Mouse (Mus musculus) lung, embryonic 14.5 days (tissue): ENCODE results near the gene Miip. TPM values are rescaled to one million over a fixed set of nuclear protein-coding genes. Genes with fewer than 3 reads are reported as not detected.

Source experiments
- ATAC-seq: fragments of 200-750 bp; cut with Nextera tagmentation; 2 replicates; pipeline ENCODE4 v1.8.0; 2017; ENCODE audit warnings: mild to moderate bottlenecking, moderate TSS enrichment, moderate library complexity; ENCODE audit not compliant: insufficient read depth
- DNase-seq: peaks from one replicate; pipeline ENCODE4 v3.0.0-alpha.2; 2015
- H3K27ac ChIP-seq: fragments of 300-500 bp; sonication (generic); 2 replicates; pipeline ENCODE4 v1.5.1; 2014; ENCODE audit warnings: low read depth, mild to moderate bottlenecking, moderate library complexity
- H3K27me3 ChIP-seq: fragments of 300-500 bp; sonication (generic); 2 replicates; pipeline ENCODE4 v1.6.1; 2014; ENCODE audit warnings: low read length, control low read depth; ENCODE audit not compliant: insufficient read depth
- H3K36me3 ChIP-seq: fragments of 300-500 bp; sonication (generic); 2 replicates; pipeline ENCODE4 v1.6.1; 2014; ENCODE audit warnings: control low read depth; ENCODE audit not compliant: insufficient read depth
- H3K4me1 ChIP-seq: fragments of 300-500 bp; sonication (generic); 2 replicates; pipeline ENCODE4 v1.6.1; 2014; ENCODE audit warnings: antibody characterized with exemption, control low read depth; ENCODE audit not compliant: insufficient read depth
- H3K4me2 ChIP-seq: fragments of 300-500 bp; sonication (generic); 2 replicates; pipeline ENCODE4 v1.6.1; 2014; ENCODE audit warnings: mild to moderate bottlenecking
- H3K4me3 ChIP-seq: fragments of 300-500 bp; sonication (generic); 2 replicates; pipeline ENCODE4 v1.5.1; 2014; ENCODE audit warnings: low read depth, low read length
- H3K9ac ChIP-seq: fragments of 300-500 bp; sonication (generic); 2 replicates; pipeline ENCODE4 v1.6.1; 2014
- H3K9me3 ChIP-seq: fragments of 300-500 bp; sonication (generic); 2 replicates; pipeline ENCODE4 v1.6.1; 2016; ENCODE audit warnings: low read depth, low read length, control low read depth
- CTCF ChIP-seq: IDR thresholded peaks from 2 replicates; pipeline ENCODE4 v1.5.1; 2016; ENCODE audit warnings: antibody characterized with exemption, low read depth
- whole genome bisulfite sequencing: fragments of 180-500 bp; shearing (Covaris S2); extraction: QIAGEN DNeasy Blood & Tissue Kit; methylation state at CpG from one replicate; pipeline ENCODE4 v1.1.7; 2014; 5-methylcytosine and 5-hydroxymethylcytosine counted together
- polyA plus RNA-seq: library from polyadenylated mRNA; unstranded; fragments of >200 nt; fragmentation: Nextera tagmentation; extraction: Ambion mirVana; gene quantifications from 2 replicates; pipeline ENCODE4 v1.2.1, GENCODE M21; 2014

Gene Miip
- polyA plus RNA-seq, 1 experiment from 2014 or later = 39.1 TPM

- ATAC-seq (no peak), DNase-seq (no peak)
- no peak for TF ChIP-seq CTCF
- 86% methylated on average over 12 of the region's 12 CpGs for WGBS
- Histone ChIP-seq H3K27ac (no peak overlapping the region), H3K4me2 (no peak overlapping the region), H3K4me3 (no peak overlapping the region), H3K9me3 (no peaks in the 10 kb centered on the region), H3K27me3 (no peaks in the 10 kb centered on the region), H3K4me1 (peaks cover 6% of the 10 kb centered on the region; the same call in 1 of the 2 replicates), H3K9ac (no peak overlapping the region), H3K36me3 (peaks cover 32% of the 10 kb centered on the region)
These were observed 34.4 kb upstream of the Miip start for GRCm38 (mm10) chr4:147902906-147903500.

DNA sequence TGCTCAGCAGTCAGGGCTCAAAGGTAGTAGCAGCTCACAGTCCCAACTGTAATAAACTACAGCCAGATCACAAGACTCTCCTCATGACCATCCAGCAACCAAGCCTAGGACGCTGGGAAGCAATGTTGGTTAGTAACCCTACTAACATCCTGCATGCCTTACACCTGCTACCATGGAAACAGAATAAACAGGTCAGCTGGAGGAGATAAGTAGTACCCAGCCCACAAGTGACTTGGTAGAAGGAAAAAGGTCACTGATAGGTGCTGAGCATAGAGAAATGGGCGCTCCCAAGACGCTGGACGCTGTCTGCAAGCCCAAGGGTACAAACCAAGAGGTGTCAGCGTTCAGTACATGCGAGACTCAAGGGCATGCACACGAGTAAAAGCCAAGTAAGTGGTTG lies 31.8 kb upstream of the Miip start:
- no peak overlapping the region for H3K4me3 ChIP-seq
- no peaks in the 10 kb centered on the region for H3K27me3 ChIP-seq
- H3K4me2 ChIP-seq = no peak overlapping the region
- DNase-seq = no peak
- 81% methylated on average over 7 of the region's 7 CpGs for WGBS
- TF ChIP-seq CTCF = no peak
- peaks cover 6% of the 10 kb centered on the region; the same call in 1 of the 2 replicates for H3K4me1 ChIP-seq
- H3K36me3 ChIP-seq = peaks cover 58% of the 10 kb centered on the region
- no peaks in the 10 kb centered on the region for H3K9me3 ChIP-seq
- ATAC-seq = no peak
- no peak overlapping the region for H3K9ac ChIP-seq
- H3K27ac ChIP-seq = no peak overlapping the region

- 83% methylated on average over 3 of the region's 3 CpGs for WGBS
- DNase-seq (no peak), ATAC-seq (no peak)
- Histone ChIP-seq H3K27me3 (no peaks in the 10 kb centered on the region), H3K9ac (no peak overlapping the region), H3K4me2 (no peak overlapping the region), H3K27ac (no peak overlapping the region), H3K36me3 (peaks cover 76% of the 10 kb centered on the region), H3K9me3 (no peaks in the 10 kb centered on the region), H3K4me1 (no peaks in the 10 kb centered on the region), H3K4me3 (no peak overlapping the region)
- TF ChIP-seq CTCF = no peak
These were observed 28.7 kb upstream of the Miip start for GRCm38 (mm10) chr4:147897348-147897747.

DNA sequence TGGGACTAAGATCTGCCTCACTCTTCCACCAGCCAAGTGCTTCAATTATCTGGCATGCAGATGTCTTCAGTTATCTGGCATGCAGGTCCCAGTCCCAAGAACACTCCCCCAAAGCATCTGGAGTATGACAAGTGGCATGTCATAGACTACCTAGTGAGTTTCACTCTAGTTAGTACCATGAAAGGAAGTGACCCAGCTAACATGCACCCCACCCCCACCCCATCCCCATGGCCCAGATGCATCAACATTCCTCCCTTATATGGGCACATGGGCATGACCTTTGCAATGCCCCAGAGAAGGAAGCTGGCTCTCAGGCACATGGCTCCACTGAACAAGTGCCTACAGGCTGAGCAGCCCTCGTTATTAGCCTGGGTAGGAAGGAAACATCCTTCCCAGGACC lies 27.8 kb upstream of the Miip start:
- Histone ChIP-seq H3K27ac (no peak overlapping the region), H3K9me3 (no peaks in the 10 kb centered on the region), H3K36me3 (peaks cover 80% of the 10 kb centered on the region), H3K9ac (no peak overlapping the region), H3K4me2 (no peak overlapping the region), H3K4me1 (no peaks in the 10 kb centered on the region), H3K27me3 (no peaks in the 10 kb centered on the region), H3K4me3 (no peak overlapping the region)
- TF ChIP-seq CTCF = no peak
- DNase-seq (no peak), ATAC-seq (no peak)
- WGBS = 69% methylated on average over 1 of the region's 1 CpGs

DNA sequence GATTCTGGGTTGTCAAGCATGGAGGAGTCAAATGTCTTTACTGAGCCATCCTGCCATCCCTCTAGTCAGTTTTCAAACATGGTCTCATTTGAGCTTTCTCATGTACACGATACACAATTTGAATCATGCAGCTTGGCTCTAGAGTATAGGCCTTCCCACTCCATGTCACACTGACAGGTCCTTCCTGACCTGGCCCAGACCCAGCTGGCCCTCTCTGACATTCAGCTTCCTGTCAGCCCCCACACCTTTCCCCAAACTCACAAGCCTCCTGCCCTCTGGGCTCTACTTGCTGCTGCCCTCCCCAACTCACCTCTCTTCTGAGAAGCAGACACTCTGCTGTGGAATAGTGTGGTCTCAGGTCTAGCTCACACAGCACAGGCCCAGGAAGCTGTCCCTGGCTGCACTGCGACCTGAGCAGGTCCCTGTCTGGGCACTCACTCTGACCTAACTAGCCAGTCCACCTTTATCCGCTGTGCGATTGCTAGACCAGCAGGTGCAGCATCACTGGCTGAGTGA lies 27.3 kb upstream of the Miip start:
- H3K4me2 ChIP-seq = no peak overlapping the region
- peaks cover 85% of the 10 kb centered on the region for H3K36me3 ChIP-seq
- H3K27ac ChIP-seq = no peak overlapping the region
- no peak for DNase-seq
- no peaks in the 10 kb centered on the region for H3K4me1 ChIP-seq
- 92% methylated on average over 4 of the region's 4 CpGs for WGBS
- no peak for ATAC-seq
- no peak overlapping the region for H3K4me3 ChIP-seq
- no peaks in the 10 kb centered on the region for H3K9me3 ChIP-seq
- H3K27me3 ChIP-seq = no peaks in the 10 kb centered on the region
- no peak for TF ChIP-seq CTCF
- H3K9ac ChIP-seq = no peak overlapping the region

DNA sequence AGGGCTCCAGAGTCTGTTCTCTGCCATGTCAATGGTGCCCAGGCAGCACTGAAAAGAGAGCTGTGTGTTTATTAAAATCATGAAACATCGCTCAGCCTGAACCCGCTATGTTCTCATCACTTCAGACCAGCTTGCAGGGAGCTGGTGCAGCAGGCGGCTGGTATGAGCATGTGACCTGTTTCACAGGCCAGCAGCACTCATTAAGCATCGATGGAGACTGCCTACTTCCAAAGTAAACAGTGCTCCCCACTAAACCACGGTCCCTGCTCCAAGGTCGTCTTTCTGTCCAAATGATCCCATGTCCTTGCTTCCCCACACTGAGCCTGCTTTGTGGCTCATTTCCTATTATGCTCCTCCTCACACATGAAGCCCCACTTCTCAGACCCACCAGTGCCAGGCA lies 21.7 kb upstream of the Miip start:
- no peak for DNase-seq
- no peak for TF ChIP-seq CTCF
- Histone ChIP-seq H3K36me3 (peaks cover 86% of the 10 kb centered on the region), H3K27ac (no peak overlapping the region), H3K4me1 (no peaks in the 10 kb centered on the region), H3K9ac (no peak overlapping the region), H3K27me3 (no peaks in the 10 kb centered on the region), H3K4me3 (no peak overlapping the region), H3K9me3 (no peaks in the 10 kb centered on the region), H3K4me2 (no peak overlapping the region)
- 89% methylated on average over 6 of the region's 6 CpGs for WGBS
- no peak for ATAC-seq

- Histone ChIP-seq H3K4me1 (no peaks in the 10 kb centered on the region), H3K4me3 (no peak overlapping the region), H3K9me3 (no peaks in the 10 kb centered on the region), H3K27me3 (no peaks in the 10 kb centered on the region), H3K4me2 (no peak overlapping the region), H3K36me3 (peaks cover 88% of the 10 kb centered on the region), H3K9ac (no peak overlapping the region), H3K27ac (no peak overlapping the region)
- DNase-seq (no peak), ATAC-seq (no peak)
- WGBS = 92% methylated on average over 4 of the region's 4 CpGs
- no peak for TF ChIP-seq CTCF
These were observed 19.6 kb upstream of the Miip start for GRCm38 (mm10) chr4:147888237-147888636.

GRCm38 (mm10) chr4:147887277-147887676 lies 18.7 kb upstream of the Miip start:
- TF ChIP-seq CTCF = no peak
- no peak overlapping the region for H3K27ac ChIP-seq
- H3K9me3 ChIP-seq = no peaks in the 10 kb centered on the region
- 90% methylated on average over 7 of the region's 7 CpGs for WGBS
- no peak overlapping the region for H3K4me3 ChIP-seq
- H3K4me1 ChIP-seq = no peaks in the 10 kb centered on the region
- no peak overlapping the region for H3K4me2 ChIP-seq
- H3K27me3 ChIP-seq = no peaks in the 10 kb centered on the region
- DNase-seq = no peak
- ATAC-seq = no peak
- H3K36me3 ChIP-seq = peaks cover 91% of the 10 kb centered on the region
- H3K9ac ChIP-seq = no peak overlapping the region
